Mouse (Mus musculus): Measurements from ENCODE around the gene Olfr1156.

DNA sequence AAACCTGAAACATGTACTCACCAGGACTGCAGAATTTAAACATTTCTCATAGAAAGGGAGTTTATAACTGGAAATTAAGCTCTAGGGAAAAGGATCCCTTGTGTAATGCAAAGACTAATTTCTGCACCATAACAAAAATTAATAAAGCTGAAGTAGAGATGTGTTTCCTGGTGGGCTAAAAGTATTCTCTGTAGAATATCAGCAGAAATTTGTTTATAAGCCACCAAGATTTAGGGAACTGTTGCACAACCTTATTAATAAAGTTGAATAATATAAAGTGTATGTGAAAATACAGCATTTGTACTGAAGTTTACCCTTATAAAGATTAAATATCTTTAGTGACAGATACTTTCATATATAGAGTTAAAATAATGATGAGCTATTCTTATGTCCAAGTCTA is at the start of gene Olfr1156:
- no peak for TF ChIP-seq CTCF (IDR thresholded peaks at IDR 0.05; ENCODE audit: low read depth)
- no peak for TF ChIP-seq EP300 (IDR thresholded peaks at IDR 0.05; ENCODE audit: low read depth)

Measured in liver, embryonic 14.5 days (tissue).